Mouse (Mus musculus) sigmoid colon, adult 10 weeks (tissue): Measurements from ENCODE around the gene Ascl2. TPM values are rescaled to one million over a fixed set of nuclear protein-coding genes. Genes with fewer than 3 reads are reported as not detected.

Source experiments
- polyA plus RNA-seq: library from polyadenylated mRNA; stranded (reverse); fragments of 350-450 nt; fragmentation: Illumina TruSeq; extraction: RNeasy Lipid Tissue Mini Kit (QIAGEN cat#74804); gene quantifications from one replicate; pipeline ENCODE4 v1.2.3, GENCODE M21; 2014; ENCODE audit warnings: low read depth, low replicate concordance

The Ascl2 gene
- polyA plus RNA-seq: 2.5 TPM

DNA sequence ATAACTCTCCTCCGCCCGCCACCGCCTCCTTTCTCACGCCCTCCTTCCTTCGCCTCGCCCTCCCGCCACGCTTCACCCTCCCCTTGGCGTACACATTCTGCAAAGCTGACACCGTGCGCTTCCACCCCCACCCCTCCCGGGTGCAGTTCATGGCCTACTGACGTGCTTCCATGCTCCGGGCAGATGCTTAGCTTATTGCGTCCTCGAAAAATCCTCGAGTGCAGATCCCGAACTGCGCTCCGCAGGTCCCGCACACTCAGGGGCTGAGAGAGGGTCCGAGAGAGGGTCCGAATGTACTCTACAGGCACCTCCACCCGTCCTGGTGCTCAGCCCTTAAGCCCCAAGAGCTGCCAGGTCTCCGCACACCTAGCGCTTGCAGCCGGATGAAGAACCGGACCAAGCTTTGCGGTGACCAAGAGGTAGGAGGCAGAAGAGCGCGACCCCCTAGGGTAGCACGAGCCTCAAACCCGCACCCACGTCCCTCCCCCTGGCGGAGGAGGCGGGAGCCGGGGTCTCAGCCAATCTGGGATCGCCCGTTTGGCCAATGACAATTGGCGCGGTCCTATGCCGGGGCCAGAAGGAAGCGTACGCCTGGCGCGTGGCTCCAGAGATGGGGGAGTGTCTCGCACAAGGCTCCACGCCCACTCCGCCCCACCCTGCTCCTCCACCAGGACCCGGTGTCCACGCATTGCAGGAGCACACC is at the start of gene Ascl2:
Gene Ascl2, minus strand, starts transcription at position 456 of the 703 bp plus-strand sequence.

DNA sequence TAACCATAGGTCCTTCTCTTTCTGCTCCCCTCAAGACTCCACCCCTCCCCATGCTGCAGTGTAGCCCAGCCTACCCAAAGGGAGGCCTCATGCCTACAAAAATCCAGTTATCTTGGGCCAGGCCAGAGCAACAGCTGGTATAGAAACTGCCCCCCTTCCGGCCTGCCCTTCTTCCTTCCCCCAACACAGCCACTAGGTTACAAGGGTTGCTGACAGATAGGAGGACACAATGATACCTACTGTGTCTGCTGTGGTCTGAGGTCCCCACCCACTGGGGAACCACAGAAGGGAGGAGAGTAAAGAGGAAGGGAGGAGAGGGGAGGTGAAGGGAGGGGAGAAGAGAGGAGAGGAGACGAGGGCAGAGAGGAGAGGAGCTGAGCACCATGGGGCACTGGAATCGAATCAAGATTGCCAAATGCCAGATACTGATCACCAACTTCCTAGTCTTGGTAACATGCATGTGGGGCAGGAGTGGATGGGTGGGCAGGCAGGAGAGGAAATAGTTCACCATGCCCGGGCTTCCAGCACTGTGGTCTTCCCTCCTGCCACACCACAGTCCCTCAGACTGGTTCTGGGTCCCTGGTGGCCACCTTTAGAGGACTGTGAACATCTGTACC is 35.8 kb upstream of the Ascl2 start, which contains the start of gene Tspan32:
Gene Tspan32, plus strand, starts transcription at position 320 of the 617 bp plus-strand sequence.

DNA sequence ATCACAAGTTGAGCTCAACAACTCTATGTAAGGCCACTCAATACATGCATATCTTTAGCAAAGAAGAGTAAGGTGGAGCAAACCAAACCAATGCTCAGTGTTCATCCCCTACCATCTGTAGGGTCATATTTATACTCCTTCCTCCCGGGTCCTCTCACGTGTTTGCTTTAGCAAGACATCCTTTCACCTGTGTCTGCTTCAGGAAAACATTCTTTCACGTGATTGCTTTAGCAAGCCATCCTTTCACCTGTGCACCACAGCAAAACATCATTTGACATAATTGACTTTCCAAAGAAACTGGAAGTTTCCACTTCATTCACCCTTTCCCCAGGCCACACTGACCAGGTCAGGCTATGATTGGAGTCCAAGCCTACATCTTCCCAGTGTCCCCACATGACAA is 38.0 kb downstream of the Ascl2 start, which contains the start of gene Th:
Gene Th, minus strand, starts transcription at position 101 of the 400 bp plus-strand sequence.

Other genes with a start within 250 kb of the Ascl2 start
- not detected for gene Ins2, start 225.9 kb downstream of the Ascl2 start, polyA plus RNA-seq
- not detected for gene Th, start 38.1 kb downstream of the Ascl2 start, polyA plus RNA-seq
- 2.3 TPM for gene Tspan32, start 35.8 kb upstream of the Ascl2 start, polyA plus RNA-seq
- 67.3 TPM for gene Cd81, start 83.5 kb upstream of the Ascl2 start, polyA plus RNA-seq
- 0.57 TPM for gene Tssc4, start 100.0 kb upstream of the Ascl2 start, polyA plus RNA-seq
- gene Trpm5, start 125.4 kb upstream of the Ascl2 start, polyA plus RNA-seq: 2.4 TPM
- 13.6 TPM for gene Kcnq1, start 137.1 kb upstream of the Ascl2 start, polyA plus RNA-seq